Mouse (Mus musculus): ENCODE measurements at regions not wholly inside any gene's neighbourhood (a gene's known extent, or its start where the extent isn't known, plus 50 kb on each side); places are given as distances from the start of the nearest gene placed in this dataset.

DNA sequence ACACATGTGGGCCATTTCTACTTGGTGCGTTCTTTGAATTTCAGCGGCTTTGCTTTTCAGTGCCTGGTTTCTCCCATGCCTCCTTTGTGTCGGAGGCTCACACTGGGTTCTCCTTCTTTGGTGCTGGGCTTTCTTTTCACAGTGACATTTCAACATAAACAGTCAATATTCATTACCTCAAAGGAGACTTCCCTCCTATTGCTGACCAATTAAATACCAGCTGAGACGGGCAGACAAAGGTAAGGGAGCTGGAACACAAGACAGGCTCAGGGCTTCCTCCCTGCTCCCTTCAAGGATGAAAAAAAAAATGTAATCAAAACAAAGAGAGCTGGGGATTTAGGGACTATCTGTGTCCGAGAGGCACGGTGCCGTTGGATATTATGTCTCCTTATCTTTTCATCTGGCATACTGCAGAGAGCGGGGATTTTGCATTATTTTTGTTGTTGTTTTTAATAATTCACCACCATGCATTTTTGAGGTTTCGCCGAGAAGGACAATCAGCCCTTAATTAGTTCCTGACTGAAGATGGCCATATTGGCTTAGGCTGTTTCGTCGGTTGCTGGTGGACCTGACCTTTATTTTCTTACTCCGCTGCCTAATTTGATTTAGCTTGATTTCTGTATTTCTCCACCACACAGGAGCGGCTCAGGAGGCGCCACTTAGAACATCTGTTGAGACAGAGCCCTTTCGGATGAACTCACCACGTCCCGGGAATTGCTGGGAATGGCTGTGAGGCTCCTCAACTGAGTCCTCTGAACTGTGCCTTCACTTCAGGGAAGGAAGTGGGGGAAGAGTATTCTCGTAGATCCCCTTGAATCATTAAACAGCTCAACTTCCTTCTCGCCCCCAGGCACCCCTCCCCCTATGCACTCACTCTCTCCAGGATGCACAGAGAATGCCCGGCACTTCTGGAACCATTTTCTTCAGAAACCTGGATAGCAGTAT is 373.9 kb downstream of the Nr2f2 start:
- TF ChIP-seq TAL1 (IDR thresholded peaks at IDR 0.05; ENCODE audit: low read length): no peak
- TF ChIP-seq GATA1 (IDR thresholded peaks at IDR 0.05; ENCODE audit: low read length): no peak

Data from erythroblast, embryonic 14.5 days (primary cell).